14 mouse cellular contexts compared by ENCODE assay signal in genomic region chr7:143713421-143713820, GRCm38 (mm10). TPM values are rescaled to one million over a fixed set of nuclear protein-coding genes. Genes with fewer than 3 reads are reported as not detected.
DNase-seq lines count a peak whose midpoint lies in the region; ATAC-seq and TF ChIP-seq lines count a peak whose summit lies in the region.
"Had no signal": no experiment of that assay in that cellular context is flagged by ENCODE, and none has a peak within 500 bp of the region (broad histone marks: within the 10 kb centered on the region; RNA-seq: fewer than 3 reads in every experiment).

No protein-coding gene starts in this region.

- WGBS in heart, embryonic 15.5 days = 75% methylated on average over 4 of the region's 4 CpGs
- 13% methylated on average over 4 of the region's 4 CpGs for WGBS in thymus, adult 2 months
- WGBS in limb, embryonic 14.5 days = 83% methylated on average over 4 of the region's 4 CpGs

- no peak overlapping the region for H3K4me3 ChIP-seq in heart, embryonic 15.5 days
- 0 out of 2 replicates have a peak overlapping the region, but pooled peaks have one; percentile 25 for H3K4me3 ChIP-seq in thymus, adult 2 months (ENCODE audit: control insufficient read depth, insufficient read depth, low read length)
- H3K4me3 ChIP-seq in limb, embryonic 14.5 days (replicated peaks; ENCODE audit: low read length) = no peak overlapping the region
- H3K4me3 ChIP-seq: hindbrain, embryonic 12.5 days; myocyte had no signal

- H3K9me3 ChIP-seq in heart, embryonic 15.5 days (replicated peaks) = no peaks in the 10 kb centered on the region
- H3K9me3 ChIP-seq in limb, embryonic 14.5 days (ENCODE audit: control insufficient read depth, low read length) = no peaks in the 10 kb centered on the region
- H3K9me3 ChIP-seq: hindbrain, embryonic 12.5 days had no signal

- no peak for DNase-seq in heart, postnatal 10 days
- DNase-seq in thymus, adult 2 months = peak; percentile 11
- no peak for DNase-seq in thymus, postnatal 25 days
- DNase-seq in limb, embryonic 14.5 days (ENCODE audit: low spot score) = no peak
- DNase-seq in left cerebral cortex, adult 8-10 months (ENCODE audit: low spot score in 2 of 2) = no peak
- no peak for DNase-seq in cerebellum, postnatal 14 days
- DNase-seq in urinary bladder, postnatal 14 days (ENCODE audit: low spot score) = no peak
- DNase-seq: kidney, postnatal 25 days; lung, postnatal 4 days; right cerebral cortex, adult 18-20 months had no signal

- peaks cover 56% of the 10 kb centered on the region for H3K4me1 ChIP-seq in heart, embryonic 15.5 days (replicated peaks)
- peaks cover 15% of the 10 kb centered on the region for H3K4me1 ChIP-seq in thymus, adult 2 months (replicated peaks; ENCODE audit: control insufficient read depth, insufficient read depth, low read length)
- peaks cover 9% of the 10 kb centered on the region for H3K4me1 ChIP-seq in limb, embryonic 14.5 days (ENCODE audit: control insufficient read depth, insufficient read depth, low read length)

- intact Hi-C loops in heart, postnatal 10 days (cut with DNase I) = no loop called here

- no peak for TF ChIP-seq POLR2A in thymus, adult 2 months (IDR thresholded peaks at IDR 0.05; ENCODE audit: control insufficient read depth, extremely low read depth, insufficient read depth, low read length, poor library complexity)
- no peak for TF ChIP-seq POLR2A in limb, embryonic 14.5 days (IDR thresholded peaks at IDR 0.05; ENCODE audit: borderline replicate concordance, extremely low read depth, insufficient read depth, insufficient read length)

- peak overlapping the region; percentile 35; the same call in 1 of the 2 replicates for H3K27ac ChIP-seq in heart, embryonic 15.5 days
- peak overlapping the region; percentile 0 for H3K27ac ChIP-seq in thymus, adult 2 months (ENCODE audit: control insufficient read depth, insufficient read depth, low read length)
- H3K27ac ChIP-seq in limb, embryonic 14.5 days (replicated peaks; ENCODE audit: low read depth, low read length) = 0 out of 2 replicates have a peak overlapping the region, but pooled peaks have one; percentile 33
- H3K27ac ChIP-seq: hindbrain, embryonic 12.5 days had no signal

- H3K27me3 ChIP-seq in heart, embryonic 15.5 days = no peaks in the 10 kb centered on the region
- H3K27me3 ChIP-seq in thymus, adult 2 months (ENCODE audit: control insufficient read depth, insufficient read depth, low read length) = no peaks in the 10 kb centered on the region
- no peaks in the 10 kb centered on the region for H3K27me3 ChIP-seq in limb, embryonic 14.5 days (ENCODE audit: control insufficient read depth, insufficient read depth, low read length)
- H3K27me3 ChIP-seq: hindbrain, embryonic 12.5 days had no signal

- peak overlapping the region; percentile 6; the same call in 1 of the 2 replicates for H3K4me2 ChIP-seq in heart, embryonic 15.5 days
- H3K4me2 ChIP-seq in limb, embryonic 14.5 days (replicated peaks; ENCODE audit: low read depth, low read length, severe bottlenecking) = no peak overlapping the region
- H3K4me2 ChIP-seq: hindbrain, embryonic 12.5 days had no signal

- no peak overlapping the region for H3K9ac ChIP-seq in heart, embryonic 15.5 days
- H3K9ac ChIP-seq in limb, embryonic 14.5 days (ENCODE audit: low read depth, low read length, severe bottlenecking) = no peak overlapping the region
- H3K9ac ChIP-seq: hindbrain, embryonic 12.5 days had no signal

- peaks cover 38% of the 10 kb centered on the region for H3K36me3 ChIP-seq in heart, embryonic 15.5 days
- no peaks in the 10 kb centered on the region for H3K36me3 ChIP-seq in thymus, adult 2 months (ENCODE audit: control insufficient read depth, insufficient read depth, low read length)
- H3K36me3 ChIP-seq in limb, embryonic 14.5 days (ENCODE audit: control insufficient read depth, insufficient read depth, low read length) = peaks cover 59% of the 10 kb centered on the region

- no peak for ATAC-seq in heart, embryonic 15.5 days (replicated peaks; ENCODE audit: insufficient number of reproducible peaks, insufficient read depth, low FRiP score, low read depth)
- no peak for ATAC-seq in limb, embryonic 14.5 days (ENCODE audit: low FRiP score, low read depth)

- no peak for TF ChIP-seq CTCF in thymus, adult 2 months (IDR thresholded peaks at IDR 0.05; ENCODE audit: borderline replicate concordance, control insufficient read depth, extremely low read depth, insufficient read depth, low read length, poor library complexity)

RNA-seq across cellular contexts. Expression of gene Tnfrsf23, which starts 27.7 kb away (rescaled TPM):
- 1.9 and 3.0 TPM in 2 replicates for polyA plus RNA-seq in heart, embryonic 15.5 days (2015; fragmentation: Nextera tagmentation; extraction: Ambion mirVana)
- 1 to 10 TPM; 2.4 to 2.6 TPM for total RNA-seq in heart, postnatal 10 days (2021)
- 3.5 and 4.8 TPM in 2 replicates for polyA plus RNA-seq in thymus, adult 2 months (2012; rRNA removed)
- 5.5 TPM in 2 replicates for polyA plus RNA-seq in limb, embryonic 14.5 days (2012; rRNA removed)
- polyA plus RNA-seq in limb, embryonic 14.5 days (2014; fragmentation: Nextera tagmentation; extraction: Ambion mirVana) = 2.8 and 3.2 TPM in 2 replicates
- total RNA-seq in left cerebral cortex, adult 8-10 months (2022) = 1 to 10 TPM in 2 of 4 experiments, under 1 TPM in 2; 0.72 to 2.3 (median 1.1) TPM

RNA-seq across cellular contexts. Expression of gene Osbpl5, which starts 43.4 kb away (rescaled TPM):
- polyA plus RNA-seq in heart, embryonic 15.5 days (2015; fragmentation: Nextera tagmentation; extraction: Ambion mirVana) = 31.2 and 39.7 TPM in 2 replicates
- total RNA-seq in heart, postnatal 10 days (2021) = 10 to 100 TPM; 28.7 to 32.2 TPM
- polyA plus RNA-seq in thymus, adult 2 months (2012; rRNA removed) = 16.6 and 20.6 TPM in 2 replicates
- polyA plus RNA-seq in limb, embryonic 14.5 days (2012; rRNA removed) = 60.4 and 70.7 TPM in 2 replicates
- 51.3 and 52.4 TPM in 2 replicates for polyA plus RNA-seq in limb, embryonic 14.5 days (2014; fragmentation: Nextera tagmentation; extraction: Ambion mirVana)
- total RNA-seq in left cerebral cortex, adult 8-10 months (2022) = 10 to 100 TPM; 32.1 to 43.1 (median 38.2) TPM

RNA-seq across cellular contexts. Expression of gene Mrgprg, which starts 53.4 kb away (rescaled TPM):
- not detected in 2 replicates for polyA plus RNA-seq in heart, embryonic 15.5 days (2015; fragmentation: Nextera tagmentation; extraction: Ambion mirVana)
- total RNA-seq in heart, postnatal 10 days (2021) = not detected
- 2.0 and 2.2 TPM in 2 replicates for polyA plus RNA-seq in thymus, adult 2 months (2012; rRNA removed)
- not detected in 2 replicates for polyA plus RNA-seq in limb, embryonic 14.5 days (2012; rRNA removed)
- polyA plus RNA-seq in limb, embryonic 14.5 days (2014; fragmentation: Nextera tagmentation; extraction: Ambion mirVana) = not detected in 2 replicates
- not detected for total RNA-seq in left cerebral cortex, adult 8-10 months (2022)
- total RNA-seq: left cerebral cortex, postnatal 14 days had no signal
- polyA plus RNA-seq: hindbrain, embryonic 12.5 days; myocyte had no signal
